Mouse (Mus musculus): ENCODE results near the gene Card19. TPM values are rescaled to one million over a fixed set of nuclear protein-coding genes. Genes with fewer than 3 reads are reported as not detected.

Gene Card19
- total RNA-seq, 2 experiments from 2014 or later = 48.0 to 48.7 TPM

Other genes with a start within 250 kb of the Card19 start
- gene Fam120a, start 248.0 kb downstream of the Card19 start, total RNA-seq (2021) = 10 to 100 TPM; 85.7 TPM
- gene Wnk2, start 68.0 kb downstream of the Card19 start, total RNA-seq (2021) = 10 to 100 TPM; 41.7 to 45.1 TPM
- gene Ninj1, start 28.6 kb downstream of the Card19 start, total RNA-seq (2021) = 10 to 100 TPM; 12.4 to 16.8 TPM
- under 1 TPM; 0.16 to 0.51 TPM for gene Susd3, start 32.7 kb upstream of the Card19 start, total RNA-seq (2021)
- gene Fgd3, start 104.3 kb upstream of the Card19 start, total RNA-seq (2021) = 1 to 10 TPM in 1 of 2 experiments, under 1 TPM in 1; 0.93 to 1.3 TPM
- gene Bicd2, start 125.5 kb upstream of the Card19 start, total RNA-seq (2021) = 10 to 100 TPM; 20.5 to 21.2 TPM
- gene Ippk, start 205.2 kb upstream of the Card19 start, total RNA-seq (2021) = 1 to 10 TPM; 5.1 to 6.6 TPM